Mouse (Mus musculus): ENCODE measurements around the gene Cnot11. TPM values are rescaled to one million over a fixed set of nuclear protein-coding genes. Genes with fewer than 3 reads are reported as not detected.

The Cnot11 gene
- 21.9 and 23.6 TPM in 2 replicates for polyA plus RNA-seq (2014; fragmentation: Nextera tagmentation; extraction: Ambion mirVana)

- WGBS = 30% methylated on average over 13 of the region's 13 CpGs
- peak within 1 kb of the TSS; percentile 91 for H3K4me2 ChIP-seq (ENCODE audit: low read length)
- peaks cover 3 to 13% of the 10 kb centered on the region in 2 experiments for H3K4me1 ChIP-seq (ENCODE audit: control insufficient read depth in 2 of 2, insufficient read depth in 2 of 2, low read length in 2 of 2)
- H3K4me3 ChIP-seq (ENCODE audit: control insufficient read depth in 1 of 2, insufficient read depth in 1 of 2, low read depth in 1 of 2, low read length in 2 of 2) = peak within 1 kb of the TSS; percentile 56 to 67
- no peaks in the 10 kb centered on the region for H3K27me3 ChIP-seq (ENCODE audit: control insufficient read depth, insufficient read depth, low read length)
- peak within 1 kb of the TSS; percentile 92 for H3K9ac ChIP-seq (ENCODE audit: low read length)
- no peaks in the 10 kb centered on the region for H3K9me3 ChIP-seq (ENCODE audit: control insufficient read depth, low read length)
- peaks cover 24% of the 10 kb centered on the region for H3K36me3 ChIP-seq (ENCODE audit: control insufficient read depth, insufficient read depth, low read length)
- H3K27ac ChIP-seq (replicated peaks in 1 of 2; ENCODE audit: control insufficient read depth in 1 of 2, insufficient read depth in 1 of 2, low read depth in 2 of 2, low read length in 2 of 2) = peak within 1 kb of the TSS; percentile 68 to 70
- ATAC-seq (ENCODE audit: insufficient number of reproducible peaks, insufficient read depth, low FRiP score, low read depth) = no peak
These were observed at the start of gene Cnot11 for GRCm38 (mm10) chr1:39534831-39535230. Gene Cnot11, plus strand, starts transcription at chr1:39534992.

- ATAC-seq (ENCODE audit: insufficient number of reproducible peaks, insufficient read depth, low FRiP score, low read depth) = no peak
- Histone ChIP-seq H3K4me3 (ENCODE audit: control insufficient read depth in 1 of 2, insufficient read depth in 1 of 2, low read depth in 1 of 2, low read length in 2 of 2) (no peak overlapping the region), H3K9me3 (ENCODE audit: control insufficient read depth, low read length) (no peaks in the 10 kb centered on the region), H3K4me2 (ENCODE audit: low read length) (no peak overlapping the region), H3K27me3 (ENCODE audit: control insufficient read depth, insufficient read depth, low read length) (no peaks in the 10 kb centered on the region), H3K4me1 (ENCODE audit: control insufficient read depth in 2 of 2, insufficient read depth in 2 of 2, low read length in 2 of 2) (no peaks in the 10 kb centered on the region), H3K27ac (replicated peaks in 1 of 2; ENCODE audit: control insufficient read depth in 1 of 2, insufficient read depth in 1 of 2, low read depth in 2 of 2, low read length in 2 of 2) (no peak overlapping the region), H3K36me3 (ENCODE audit: control insufficient read depth, insufficient read depth, low read length) (no peaks in the 10 kb centered on the region), H3K9ac (ENCODE audit: low read length) (no peak overlapping the region)
- 72% methylated on average over 3 of the region's 3 CpGs for WGBS
These were observed 47.4 kb upstream of the Cnot11 start for GRCm38 (mm10) chr1:39487370-39487769.

DNA sequence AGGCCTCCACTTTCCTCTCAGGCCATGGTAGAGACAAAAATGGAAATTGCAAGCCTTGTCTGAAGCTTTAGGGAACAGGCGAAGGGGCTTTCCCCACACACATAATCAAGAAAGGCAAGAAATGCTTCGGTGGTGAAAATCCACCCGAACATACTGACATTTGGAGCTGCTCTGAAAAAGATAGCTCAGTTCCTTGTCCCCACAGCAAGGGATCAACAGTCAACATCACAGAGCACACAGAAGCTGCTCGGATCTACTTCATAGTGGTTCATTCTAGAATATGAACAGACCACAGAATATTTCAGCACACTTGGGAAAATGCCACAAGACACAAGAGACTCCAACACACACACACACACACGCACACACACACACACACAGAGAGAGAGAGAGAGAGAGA, 41.6 kb upstream of the Cnot11 start:
- no peaks in the 10 kb centered on the region for H3K9me3 ChIP-seq (ENCODE audit: control insufficient read depth, low read length)
- H3K4me2 ChIP-seq (ENCODE audit: low read length) = no peak overlapping the region
- H3K27me3 ChIP-seq (ENCODE audit: control insufficient read depth, insufficient read depth, low read length) = no peaks in the 10 kb centered on the region
- no peaks in the 10 kb centered on the region for H3K36me3 ChIP-seq (ENCODE audit: control insufficient read depth, insufficient read depth, low read length)
- WGBS = 69% methylated on average over 5 of the region's 5 CpGs
- H3K27ac ChIP-seq (replicated peaks in 1 of 2; ENCODE audit: control insufficient read depth in 1 of 2, insufficient read depth in 1 of 2, low read depth in 2 of 2, low read length in 2 of 2) = no peak overlapping the region
- no peaks in the 10 kb centered on the region for H3K4me1 ChIP-seq (ENCODE audit: control insufficient read depth in 2 of 2, insufficient read depth in 2 of 2, low read length in 2 of 2)
- no peak overlapping the region for H3K9ac ChIP-seq (ENCODE audit: low read length)
- H3K4me3 ChIP-seq (ENCODE audit: control insufficient read depth in 1 of 2, insufficient read depth in 1 of 2, low read depth in 1 of 2, low read length in 2 of 2) = no peak overlapping the region
- no peak for ATAC-seq (ENCODE audit: insufficient number of reproducible peaks, insufficient read depth, low FRiP score, low read depth)

DNA sequence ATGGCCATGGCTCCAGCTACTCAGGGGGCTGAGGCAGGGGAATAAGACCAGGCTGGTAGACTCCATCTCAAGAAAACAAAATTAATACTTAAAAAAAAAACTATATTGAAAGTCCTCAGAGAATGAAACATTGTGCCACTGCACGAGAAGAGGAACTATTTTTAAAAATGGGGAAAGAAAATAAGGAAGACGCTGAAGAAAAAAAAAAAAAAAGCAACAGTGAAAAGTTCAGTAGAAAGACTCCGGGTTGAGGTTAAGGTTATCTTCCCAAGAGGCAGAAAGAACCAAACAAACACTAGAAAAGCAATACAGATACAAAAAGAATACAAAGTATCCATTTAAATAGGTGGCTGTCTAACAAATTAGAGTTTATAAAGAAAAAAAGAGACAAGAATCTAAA, 41.1 kb upstream of the Cnot11 start:
- H3K27me3 ChIP-seq (ENCODE audit: control insufficient read depth, insufficient read depth, low read length) = no peaks in the 10 kb centered on the region
- H3K9ac ChIP-seq (ENCODE audit: low read length) = no peak overlapping the region
- no peaks in the 10 kb centered on the region for H3K4me1 ChIP-seq (ENCODE audit: control insufficient read depth in 2 of 2, insufficient read depth in 2 of 2, low read length in 2 of 2)
- no peak overlapping the region for H3K4me3 ChIP-seq (ENCODE audit: control insufficient read depth in 1 of 2, insufficient read depth in 1 of 2, low read depth in 1 of 2, low read length in 2 of 2)
- ATAC-seq (ENCODE audit: insufficient number of reproducible peaks, insufficient read depth, low FRiP score, low read depth) = no peak
- 67% methylated on average over 3 of the region's 3 CpGs for WGBS
- no peaks in the 10 kb centered on the region for H3K9me3 ChIP-seq (ENCODE audit: control insufficient read depth, low read length)
- no peak overlapping the region for H3K4me2 ChIP-seq (ENCODE audit: low read length)
- no peaks in the 10 kb centered on the region for H3K36me3 ChIP-seq (ENCODE audit: control insufficient read depth, insufficient read depth, low read length)
- no peak overlapping the region for H3K27ac ChIP-seq (replicated peaks in 1 of 2; ENCODE audit: control insufficient read depth in 1 of 2, insufficient read depth in 1 of 2, low read depth in 2 of 2, low read length in 2 of 2)

GRCm38 (mm10) chr1:39496995-39497394, 37.8 kb upstream of the Cnot11 start:
- Histone ChIP-seq H3K4me1 (ENCODE audit: control insufficient read depth in 2 of 2, insufficient read depth in 2 of 2, low read length in 2 of 2) (no peaks in the 10 kb centered on the region), H3K27me3 (ENCODE audit: control insufficient read depth, insufficient read depth, low read length) (no peaks in the 10 kb centered on the region), H3K36me3 (ENCODE audit: control insufficient read depth, insufficient read depth, low read length) (no peaks in the 10 kb centered on the region), H3K9ac (ENCODE audit: low read length) (no peak overlapping the region), H3K9me3 (ENCODE audit: control insufficient read depth, low read length) (no peaks in the 10 kb centered on the region), H3K4me2 (ENCODE audit: low read length) (no peak overlapping the region), H3K4me3 (ENCODE audit: control insufficient read depth in 1 of 2, insufficient read depth in 1 of 2, low read depth in 1 of 2, low read length in 2 of 2) (no peak overlapping the region), H3K27ac (replicated peaks in 1 of 2; ENCODE audit: control insufficient read depth in 1 of 2, insufficient read depth in 1 of 2, low read depth in 2 of 2, low read length in 2 of 2) (no peak overlapping the region)
- WGBS = 86% methylated on average over 4 of the region's 4 CpGs
- ATAC-seq (ENCODE audit: insufficient number of reproducible peaks, insufficient read depth, low FRiP score, low read depth) = no peak

DNA sequence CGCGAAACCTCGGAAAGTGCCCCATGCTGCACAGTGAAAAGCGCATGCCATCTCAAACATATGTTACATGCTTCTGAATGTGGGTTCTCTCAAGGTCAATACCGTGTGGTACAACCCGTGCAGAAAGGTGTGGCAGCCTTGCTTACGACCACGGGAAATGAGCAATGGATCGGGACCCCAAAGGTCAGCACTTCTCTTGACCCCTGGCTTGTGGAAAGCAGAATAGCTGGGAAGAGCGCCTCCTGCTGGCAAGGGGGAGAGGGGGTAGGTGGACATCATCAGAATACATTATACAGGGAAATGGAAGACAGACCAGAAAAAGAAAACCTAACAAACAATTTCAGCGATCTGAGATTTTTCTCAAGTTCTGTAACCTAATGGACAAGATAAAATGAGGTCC, 37.0 kb upstream of the Cnot11 start:
- WGBS = 89% methylated on average over 11 of the region's 11 CpGs

DNA sequence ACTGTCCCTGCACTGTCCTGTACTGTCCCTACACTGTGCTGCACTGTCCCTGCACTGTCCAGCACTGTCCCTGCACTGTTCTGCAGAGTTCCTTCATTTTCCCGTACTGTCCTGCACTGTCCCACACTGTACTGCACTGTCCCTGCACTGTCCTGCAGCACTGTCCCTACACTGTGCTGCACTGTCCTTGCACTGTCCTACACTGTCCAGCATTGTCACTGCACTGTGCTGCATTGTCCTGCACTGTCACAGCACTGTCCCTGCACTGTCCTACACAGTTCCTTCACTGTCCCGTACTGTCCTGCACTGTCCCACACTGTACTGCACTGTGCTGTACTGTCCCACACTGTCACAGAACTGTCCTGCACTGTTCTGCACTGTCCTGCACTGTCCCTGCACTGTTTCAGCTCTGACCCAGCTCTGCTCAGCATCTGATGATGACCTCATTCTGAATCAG, 35.3 kb upstream of the Cnot11 start:
- no peaks in the 10 kb centered on the region for H3K4me1 ChIP-seq (ENCODE audit: control insufficient read depth in 2 of 2, insufficient read depth in 2 of 2, low read length in 2 of 2)
- no peak overlapping the region for H3K9ac ChIP-seq (ENCODE audit: low read length)
- no peak for ATAC-seq (ENCODE audit: insufficient number of reproducible peaks, insufficient read depth, low FRiP score, low read depth)

More for the DNA sequence above, 37.0 kb upstream of the Cnot11 start:
- no peaks in the 10 kb centered on the region for H3K4me1 ChIP-seq (ENCODE audit: control insufficient read depth in 2 of 2, insufficient read depth in 2 of 2, low read length in 2 of 2)
- no peak for ATAC-seq (ENCODE audit: insufficient number of reproducible peaks, insufficient read depth, low FRiP score, low read depth)
- no peaks in the 10 kb centered on the region for H3K9me3 ChIP-seq (ENCODE audit: control insufficient read depth, low read length)
- H3K27me3 ChIP-seq (ENCODE audit: control insufficient read depth, insufficient read depth, low read length) = no peaks in the 10 kb centered on the region
- no peak overlapping the region for H3K4me2 ChIP-seq (ENCODE audit: low read length)
- no peak overlapping the region for H3K9ac ChIP-seq (ENCODE audit: low read length)
- no peak overlapping the region for H3K27ac ChIP-seq (replicated peaks in 1 of 2; ENCODE audit: control insufficient read depth in 1 of 2, insufficient read depth in 1 of 2, low read depth in 2 of 2, low read length in 2 of 2)
- no peaks in the 10 kb centered on the region for H3K36me3 ChIP-seq (ENCODE audit: control insufficient read depth, insufficient read depth, low read length)
- no peak overlapping the region for H3K4me3 ChIP-seq (ENCODE audit: control insufficient read depth in 1 of 2, insufficient read depth in 1 of 2, low read depth in 1 of 2, low read length in 2 of 2)

More for the DNA sequence above, 35.3 kb upstream of the Cnot11 start:
- Histone ChIP-seq H3K27me3 (ENCODE audit: control insufficient read depth, insufficient read depth, low read length) (no peaks in the 10 kb centered on the region), H3K27ac (replicated peaks in 1 of 2; ENCODE audit: control insufficient read depth in 1 of 2, insufficient read depth in 1 of 2, low read depth in 2 of 2, low read length in 2 of 2) (no peak overlapping the region), H3K9me3 (ENCODE audit: control insufficient read depth, low read length) (no peaks in the 10 kb centered on the region), H3K4me3 (ENCODE audit: control insufficient read depth in 1 of 2, insufficient read depth in 1 of 2, low read depth in 1 of 2, low read length in 2 of 2) (no peak overlapping the region), H3K4me2 (ENCODE audit: low read length) (no peak overlapping the region), H3K36me3 (ENCODE audit: control insufficient read depth, insufficient read depth, low read length) (no peaks in the 10 kb centered on the region)
- 61% methylated on average over 2 of the region's 2 CpGs for WGBS
